Mouse (Mus musculus) kidney, postnatal 14 days (tissue): ENCODE measurements at regions not wholly inside any gene's neighbourhood (a gene's known extent, or its start where the extent isn't known, plus 50 kb on each side); places are given as distances from the start of the nearest gene placed in this dataset.

Experiments
- DNase-seq: peaks from one replicate; pipeline ENCODE4 v3.0.0; 2022; ENCODE audit warnings: mixed read lengths

DNA sequence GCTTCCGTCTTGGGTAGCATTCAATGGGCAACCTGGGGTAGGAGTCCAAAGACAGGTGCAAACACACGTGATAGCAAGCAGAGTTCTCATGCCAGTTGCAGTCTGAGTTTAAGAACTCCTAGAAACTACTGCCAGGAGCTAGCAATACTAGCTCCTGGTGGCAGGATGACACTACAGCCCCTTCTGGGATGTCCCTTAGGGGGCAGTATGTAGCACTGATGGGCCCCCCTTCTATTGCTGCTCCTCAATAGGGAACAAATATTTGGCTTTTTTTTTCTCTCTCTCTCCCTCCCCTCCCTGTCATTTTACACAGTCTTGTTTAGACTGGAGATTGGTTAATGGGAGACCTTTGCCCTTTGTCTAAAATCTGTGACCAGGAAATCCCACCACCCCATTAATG is 282.2 kb downstream of the Maf start:
- no peak for DNase-seq

DNA sequence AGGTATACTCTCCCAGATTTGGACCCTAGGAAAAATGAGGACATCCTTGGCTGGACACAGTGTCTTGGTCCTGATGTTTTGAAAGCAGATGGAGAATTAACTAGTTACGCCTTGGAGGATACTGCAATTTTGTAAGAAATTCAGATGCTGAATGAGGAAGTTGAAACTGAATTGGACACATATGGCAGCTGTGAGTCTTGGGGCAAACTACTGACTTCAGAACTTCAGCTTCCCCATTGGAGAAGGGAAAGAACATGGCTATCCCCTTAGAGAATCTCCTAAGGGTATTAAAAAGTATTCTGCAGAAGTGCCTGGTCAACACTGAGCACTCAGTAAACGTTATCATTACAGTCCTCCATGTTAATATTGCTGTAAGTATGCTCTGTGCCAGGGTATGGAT is 283.9 kb downstream of the Maf start:
- DNase-seq, result no peak

DNA sequence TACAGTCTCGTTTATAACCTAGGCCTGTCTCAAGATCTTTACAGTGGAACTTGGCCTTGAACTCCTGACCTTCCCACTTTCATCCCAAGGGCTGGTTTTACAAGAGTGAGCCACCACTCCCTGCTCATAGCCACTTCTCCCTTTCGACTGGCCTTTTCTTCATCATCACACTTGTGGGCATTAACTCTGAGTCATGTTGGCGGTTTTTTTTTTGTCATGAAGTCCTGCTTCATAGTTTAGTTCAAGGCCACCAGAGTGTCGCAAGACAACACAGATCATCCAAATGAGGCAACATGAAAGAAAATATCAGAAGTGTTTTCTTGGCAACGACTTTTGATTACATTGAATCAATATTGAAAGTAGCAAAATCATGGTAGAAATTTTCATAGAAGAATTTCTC is 284.5 kb downstream of the Maf start:
- DNase-seq, result no peak

DNA sequence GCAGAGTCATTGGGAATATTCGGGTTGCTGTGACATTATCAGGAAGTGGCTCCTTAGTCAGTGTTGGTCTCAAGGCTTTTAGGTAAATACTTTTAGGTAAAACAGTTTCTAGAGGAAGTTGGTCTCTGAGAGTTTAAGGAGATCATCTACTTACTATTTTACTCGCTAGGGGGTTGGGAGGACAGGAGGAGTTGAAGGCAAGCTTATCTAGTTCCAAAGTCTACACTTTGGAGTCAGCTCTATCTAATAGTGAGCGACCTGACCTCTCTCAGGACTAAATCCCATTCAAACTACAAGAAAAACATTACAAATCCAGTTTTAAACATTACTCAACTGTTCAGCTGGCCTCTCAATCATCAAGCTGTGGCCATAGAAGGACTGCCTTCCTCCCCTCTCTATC is 287.1 kb downstream of the Maf start:
- no peak for DNase-seq

DNA sequence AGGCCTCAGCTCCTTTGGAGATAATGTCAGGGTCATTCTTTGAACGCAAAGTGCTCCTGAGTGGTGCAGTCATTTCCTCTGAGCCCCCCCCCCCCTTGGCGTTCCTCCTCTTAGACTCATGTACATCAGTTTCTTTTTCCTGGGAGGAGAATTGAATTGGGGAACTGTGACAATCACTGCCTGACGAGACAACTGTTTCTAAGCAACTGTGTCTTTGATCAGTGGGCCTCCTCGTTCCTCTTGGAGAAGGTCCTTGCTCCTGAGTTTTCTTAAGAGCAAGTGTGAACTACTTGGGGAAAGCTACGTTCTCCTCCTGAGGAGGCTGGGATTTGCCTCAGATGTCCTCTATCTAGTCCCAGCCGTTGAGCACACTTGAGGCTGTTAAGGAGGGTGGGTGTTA is 287.5 kb downstream of the Maf start:
- no peak for DNase-seq

DNA sequence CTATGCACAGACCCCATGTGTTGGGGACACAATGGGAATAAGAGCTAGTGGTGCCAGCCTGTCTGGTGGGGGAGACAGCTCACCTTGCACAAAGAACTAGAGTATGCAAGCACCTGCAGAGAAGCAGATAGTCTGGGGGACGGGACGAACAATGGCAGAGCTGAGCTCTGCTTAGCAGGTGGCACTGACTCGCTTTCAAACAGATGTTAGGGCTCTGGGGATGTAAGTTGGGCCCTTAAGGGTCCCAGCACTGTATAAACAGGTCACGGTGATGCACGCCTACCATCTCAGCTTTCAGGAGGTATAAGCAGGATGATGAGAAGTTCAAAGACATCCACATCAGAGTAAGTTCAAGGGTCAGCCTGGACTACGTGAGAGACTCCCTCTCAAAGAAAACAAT is 289.5 kb downstream of the Maf start:
- no peak for DNase-seq

DNA sequence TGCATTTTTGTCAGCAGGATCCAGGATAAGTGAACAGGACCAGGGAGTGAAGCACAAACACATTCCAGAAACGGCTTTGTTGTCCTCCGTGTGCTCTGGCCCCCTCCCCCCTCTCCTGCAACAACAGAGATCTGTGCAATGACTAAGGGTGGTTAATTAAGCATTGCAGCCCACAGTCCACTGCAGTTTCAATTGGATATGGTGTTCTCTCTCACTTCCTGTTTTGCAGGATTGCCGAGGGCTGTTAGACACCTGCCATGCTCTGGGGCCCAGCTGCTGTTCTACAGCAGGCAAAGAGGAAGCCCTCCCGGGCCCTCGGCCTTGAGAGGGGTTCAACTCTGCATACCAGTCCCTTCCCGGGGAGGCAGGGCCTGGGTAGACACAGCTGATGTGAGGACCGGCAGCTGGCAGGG is 293.5 kb downstream of the Maf start:
- peak; percentile 24 for DNase-seq

DNA sequence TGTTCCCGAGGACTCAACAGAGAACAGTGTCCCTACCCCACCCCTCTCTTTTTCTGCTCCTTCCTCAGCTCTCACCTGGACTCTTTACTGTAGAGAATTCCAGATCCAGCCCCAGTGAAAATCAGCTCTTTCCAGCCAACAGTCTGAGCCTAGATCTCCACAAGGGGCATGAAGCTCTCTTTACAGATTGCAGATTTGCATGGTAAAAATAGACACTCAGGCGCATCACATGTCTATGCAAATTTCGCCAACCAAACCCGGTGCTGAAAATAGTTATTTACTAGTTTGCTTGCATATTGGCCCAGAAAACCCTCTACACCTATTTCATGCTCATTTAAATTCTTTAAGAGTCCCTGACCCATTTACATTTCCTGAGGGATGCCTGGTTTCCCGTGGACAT is 295.8 kb downstream of the Maf start:
- DNase-seq, result no peak

DNA sequence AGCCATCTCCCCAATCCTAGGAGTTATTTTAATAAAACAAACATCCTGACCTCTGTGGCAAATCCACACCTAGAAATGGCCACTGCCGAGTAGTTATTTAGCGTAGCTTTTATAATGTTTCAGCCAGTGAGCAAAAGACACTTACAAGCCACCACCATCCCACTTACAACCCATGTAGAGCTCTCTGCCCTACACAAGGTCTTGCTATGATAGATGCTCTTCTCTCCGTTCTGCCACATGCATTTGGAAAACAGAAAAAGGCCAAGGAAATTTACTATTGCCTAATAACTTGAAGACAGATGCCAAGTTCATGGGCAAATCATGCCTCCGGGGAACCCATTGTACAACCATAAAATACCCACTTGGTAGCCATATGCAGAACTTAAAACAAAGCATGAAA is 296.5 kb downstream of the Maf start:
- DNase-seq, result no peak

DNA sequence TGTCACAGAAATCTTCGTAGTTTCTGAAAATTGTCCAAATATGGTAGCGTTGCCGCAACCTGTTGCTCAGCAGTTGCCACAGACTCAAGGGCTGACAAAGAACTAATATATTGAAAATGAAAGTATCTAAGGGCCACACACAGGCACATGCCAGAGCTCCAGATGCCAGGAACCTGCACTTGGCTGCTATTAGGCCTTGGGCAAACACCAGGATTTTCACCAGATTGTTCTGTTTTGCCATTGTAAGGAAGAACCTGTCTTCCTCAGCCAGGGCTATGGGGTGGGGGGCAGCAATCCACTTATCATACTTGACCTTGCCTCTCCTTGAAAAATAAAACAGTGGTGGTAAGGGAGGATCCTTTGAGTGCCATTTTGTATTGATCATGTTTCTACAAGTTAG is 297.4 kb downstream of the Maf start:
- no peak for DNase-seq

DNA sequence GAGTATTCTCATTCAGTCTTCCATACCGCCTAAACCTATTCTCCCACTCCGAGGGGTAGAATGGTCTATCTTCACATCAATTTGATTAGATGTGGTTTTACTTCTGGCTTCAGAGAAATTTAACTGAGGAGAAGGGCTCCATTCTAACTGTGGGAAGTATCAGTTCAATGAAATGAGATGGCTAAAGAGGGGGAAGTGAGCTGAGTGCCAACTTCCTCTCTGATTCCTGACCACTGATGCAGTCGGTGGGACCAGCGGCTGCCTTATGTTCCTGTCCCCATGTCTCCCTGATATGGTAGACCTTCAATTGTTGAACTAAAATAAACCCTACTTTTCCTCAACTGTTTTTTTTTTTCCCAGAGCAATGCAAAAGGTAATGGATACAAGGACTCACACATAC is 300.1 kb downstream of the Maf start:
- no peak for DNase-seq

DNA sequence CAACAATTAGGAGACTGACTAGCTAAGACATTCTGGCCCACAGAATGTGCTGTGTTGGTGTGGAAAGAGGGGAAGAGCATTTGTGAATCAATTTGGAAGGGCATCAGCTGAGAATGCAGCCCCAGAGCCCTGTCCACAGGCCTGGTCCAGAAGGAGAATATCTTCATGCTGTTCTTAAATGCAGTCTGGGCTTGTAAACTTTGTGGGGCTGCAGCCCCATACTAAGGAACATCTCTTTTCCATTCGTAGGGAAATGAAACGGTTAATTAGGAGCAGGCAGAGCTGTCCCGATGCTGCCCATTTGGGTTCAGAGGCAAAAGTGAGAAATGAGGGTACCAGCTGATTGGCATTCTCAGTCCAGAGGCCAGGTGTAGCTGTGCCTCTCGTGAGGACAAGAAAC is 304.0 kb downstream of the Maf start:
- no peak for DNase-seq

DNA sequence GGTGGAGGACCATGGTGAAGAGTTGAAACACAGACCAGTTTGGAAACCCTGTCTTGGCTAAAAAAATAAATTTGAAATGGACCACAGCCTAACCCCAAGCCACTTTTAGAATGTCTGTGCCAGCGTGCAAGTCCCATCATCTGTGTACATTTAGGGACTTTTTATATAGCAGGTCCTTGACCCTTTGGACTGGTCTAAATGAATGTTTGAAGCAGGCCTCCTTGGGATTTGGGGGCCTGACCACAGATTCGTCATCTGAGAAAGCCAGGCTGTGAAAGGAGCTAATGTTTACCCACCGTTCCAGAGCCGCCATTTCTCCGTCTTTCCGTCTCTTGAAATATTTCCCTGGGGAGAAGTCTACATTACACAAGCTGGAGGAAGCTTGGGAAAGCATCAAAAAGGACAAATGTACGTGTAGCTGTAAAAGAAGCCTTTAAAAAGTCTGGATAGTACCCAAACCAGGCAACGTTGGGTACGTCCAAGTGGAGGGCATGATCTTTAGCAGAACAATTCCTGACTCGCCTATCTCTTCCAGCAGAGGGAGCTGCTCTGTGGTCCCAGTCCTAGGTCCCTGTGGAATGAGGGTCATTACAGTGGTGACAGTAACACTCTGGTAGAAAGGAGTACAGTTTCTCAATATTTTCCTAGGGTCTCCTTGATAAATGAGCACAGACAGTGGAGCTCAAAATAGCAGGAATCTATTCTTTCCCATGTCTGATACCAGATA is 305.0 kb downstream of the Maf start:
- peak; percentile 48 for DNase-seq
